Mouse (Mus musculus) neural tube, embryonic 11.5 days (tissue): ENCODE measurements at regions not wholly inside any gene's neighbourhood (a gene's known extent, or its start where the extent isn't known, plus 50 kb on each side); places are given as distances from the start of the nearest gene placed in this dataset.
A peak's percentile ranks its signal among the peaks of the same experiment; 100 is the strongest.
"Not testable (repeated sequence)": the region's sequence is repeated elsewhere in the genome, so short reads cannot be mapped to it uniquely, and the experiment has no call there.

ENCODE experiments used
- ATAC-seq: fragments of 200-750 bp; cut with Nextera tagmentation; 2 replicates; pipeline ENCODE4 v1.8.0; 2017; ENCODE audit warnings: moderate number of reproducible peaks, mild to moderate bottlenecking, moderate TSS enrichment, moderate library complexity; ENCODE audit not compliant: insufficient read depth, low FRiP score, low TSS enrichment
- DNase-seq: peaks from one replicate; pipeline ENCODE4 v3.0.0-alpha.2; 2015; ENCODE audit warnings: low spot score
- H3K27ac ChIP-seq: fragments of 300-500 bp; sonication (generic); 2 replicates; pipeline ENCODE4 v1.5.1; 2014; ENCODE audit warnings: low read depth, mild to moderate bottlenecking, low read length
- H3K27me3 ChIP-seq: fragments of 300-500 bp; sonication (generic); 2 replicates; pipeline ENCODE4 v1.6.1; 2014; ENCODE audit warnings: mild to moderate bottlenecking, low read length, mixed read lengths; ENCODE audit not compliant: control insufficient read depth, insufficient read depth
- H3K36me3 ChIP-seq: fragments of 300-500 bp; sonication (generic); 2 replicates; pipeline ENCODE4 v1.6.1; 2014; ENCODE audit warnings: mild to moderate bottlenecking, low read length, moderate library complexity, mixed read lengths; ENCODE audit not compliant: control insufficient read depth, insufficient read depth
- H3K4me1 ChIP-seq: fragments of 300-500 bp; sonication (generic); 2 replicates; pipeline ENCODE4 v1.6.1; 2014; ENCODE audit warnings: low read length, mixed read lengths; ENCODE audit not compliant: control insufficient read depth, insufficient read depth
- H3K4me2 ChIP-seq: fragments of 300-500 bp; sonication (generic); 2 replicates; pipeline ENCODE4 v1.6.1; 2014; ENCODE audit warnings: low read depth, mild to moderate bottlenecking, moderate library complexity
- H3K4me3 ChIP-seq: fragments of 300-500 bp; sonication (generic); 2 replicates; pipeline ENCODE4 v1.5.1; 2014; ENCODE audit warnings: low read depth, low read length
- H3K9ac ChIP-seq: fragments of 300-500 bp; sonication (generic); 2 replicates; pipeline ENCODE4 v1.6.1; 2014; ENCODE audit warnings: mild to moderate bottlenecking, low read length
- H3K9me3 ChIP-seq: fragments of 300-500 bp; sonication (generic); 2 replicates; pipeline ENCODE4 v1.6.1; 2016; ENCODE audit warnings: low read length; ENCODE audit not compliant: control insufficient read depth
- WGBS: fragments of 180-500 bp; shearing (Covaris S2); extraction: QIAGEN DNeasy Blood & Tissue Kit; methylation state at CpG from one replicate; pipeline ENCODE4 v1.1.7; 2014; 5-methylcytosine and 5-hydroxymethylcytosine counted together

- Histone ChIP-seq H3K4me2 (no peak overlapping the region), H3K36me3 (no peaks in the 10 kb centered on the region), H3K27me3 (no peaks in the 10 kb centered on the region), H3K9ac (no peak overlapping the region), H3K27ac (no peak overlapping the region), H3K4me3 (no peak overlapping the region), H3K4me1 (no peaks in the 10 kb centered on the region), H3K9me3 (no peaks in the 10 kb centered on the region)
- WGBS, result 79% methylated on average over 6 of the region's 6 CpGs
- DNase-seq, result no peak
- no peak for ATAC-seq
These were observed 484.3 kb downstream of the Isl1 start for GRCm38 (mm10) chr13:115825191-115825590.

GRCm38 (mm10) chr13:115822527-115822926 lies 487.0 kb downstream of the Isl1 start:
- ATAC-seq (no peak), DNase-seq (no peak)
- H3K27ac ChIP-seq, result no peak overlapping the region
- no peaks in the 10 kb centered on the region for H3K36me3 ChIP-seq
- no peak overlapping the region for H3K9ac ChIP-seq
- H3K4me1 ChIP-seq, result no peaks in the 10 kb centered on the region
- no peak overlapping the region for H3K4me2 ChIP-seq
- no peak overlapping the region for H3K4me3 ChIP-seq
- WGBS, result 72% methylated on average over 1 of the region's 1 CpGs
- no peaks in the 10 kb centered on the region for H3K9me3 ChIP-seq
- H3K27me3 ChIP-seq, result no peaks in the 10 kb centered on the region

GRCm38 (mm10) chr13:115814211-115814610 lies 495.3 kb downstream of the Isl1 start:
- no peaks in the 10 kb centered on the region for H3K4me1 ChIP-seq
- H3K27me3 ChIP-seq, result no peaks in the 10 kb centered on the region
- H3K4me3 ChIP-seq, result no peak overlapping the region
- no peak overlapping the region for H3K4me2 ChIP-seq
- no peak overlapping the region for H3K9ac ChIP-seq
- 88% methylated on average over 2 of the region's 2 CpGs for WGBS
- no peaks in the 10 kb centered on the region for H3K9me3 ChIP-seq
- no peak for ATAC-seq
- H3K27ac ChIP-seq, result no peak overlapping the region
- DNase-seq, result no peak
- no peaks in the 10 kb centered on the region for H3K36me3 ChIP-seq

- Histone ChIP-seq H3K27ac (no peak overlapping the region), H3K9me3 (no peaks in the 10 kb centered on the region), H3K4me3 (no peak overlapping the region), H3K4me1 (no peaks in the 10 kb centered on the region), H3K36me3 (no peaks in the 10 kb centered on the region), H3K9ac (no peak overlapping the region), H3K27me3 (no peaks in the 10 kb centered on the region), H3K4me2 (no peak overlapping the region)
- DNase-seq (no peak), ATAC-seq (no peak)
- WGBS, result 77% methylated on average over 2 of the region's 2 CpGs
These were observed 510.2 kb downstream of the Isl1 start for GRCm38 (mm10) chr13:115799294-115799693.

- DNase-seq, result peak; percentile 23
- H3K36me3 ChIP-seq, result no peaks in the 10 kb centered on the region
- ATAC-seq, result no peak
- no peaks in the 10 kb centered on the region for H3K4me1 ChIP-seq
- H3K9ac ChIP-seq, result no peak overlapping the region
- H3K27ac ChIP-seq, result no peak overlapping the region
- WGBS, result 55% methylated on average over 7 of the region's 7 CpGs
- no peaks in the 10 kb centered on the region for H3K9me3 ChIP-seq
- H3K27me3 ChIP-seq, result no peaks in the 10 kb centered on the region
- H3K4me3 ChIP-seq, result no peak overlapping the region
- no peak overlapping the region for H3K4me2 ChIP-seq
These were observed 558.2 kb downstream of the Isl1 start for GRCm38 (mm10) chr13:115751271-115751670.

- not testable (repeated sequence) for H3K4me2 ChIP-seq, H3K4me1 ChIP-seq, H3K27ac ChIP-seq, H3K4me3 ChIP-seq, H3K9me3 ChIP-seq, H3K9ac ChIP-seq, ATAC-seq, H3K36me3 ChIP-seq, DNase-seq, H3K27me3 ChIP-seq
- 84% methylated on average over 1 of the region's 1 CpGs for WGBS
These were observed 567.4 kb downstream of the Isl1 start for GRCm38 (mm10) chr13:115742080-115742479.

- Histone ChIP-seq H3K9ac (no peak overlapping the region), H3K27ac (no peak overlapping the region), H3K9me3 (no peaks in the 10 kb centered on the region), H3K4me1 (no peaks in the 10 kb centered on the region), H3K4me2 (no peak overlapping the region), H3K4me3 (no peak overlapping the region), H3K36me3 (no peaks in the 10 kb centered on the region), H3K27me3 (no peaks in the 10 kb centered on the region)
- DNase-seq (no peak), ATAC-seq (no peak)
- WGBS, result 85% methylated on average over 5 of the region's 5 CpGs
These were observed 581.5 kb downstream of the Isl1 start for GRCm38 (mm10) chr13:115727986-115728385.

GRCm38 (mm10) chr13:115725356-115725952 lies 584.0 kb downstream of the Isl1 start:
- no peak overlapping the region for H3K27ac ChIP-seq
- no peak overlapping the region for H3K4me2 ChIP-seq
- no peak overlapping the region for H3K4me3 ChIP-seq
- no peaks in the 10 kb centered on the region for H3K36me3 ChIP-seq
- H3K4me1 ChIP-seq, result no peaks in the 10 kb centered on the region
- WGBS, result 48% methylated on average over 5 of the region's 5 CpGs
- H3K27me3 ChIP-seq, result no peaks in the 10 kb centered on the region
- peak; percentile 11 for DNase-seq
- no peak for ATAC-seq
- no peak overlapping the region for H3K9ac ChIP-seq
- no peaks in the 10 kb centered on the region for H3K9me3 ChIP-seq

- no peaks in the 10 kb centered on the region for H3K4me1 ChIP-seq
- no peak overlapping the region for H3K27ac ChIP-seq
- H3K4me2 ChIP-seq, result no peak overlapping the region
- no peaks in the 10 kb centered on the region for H3K9me3 ChIP-seq
- H3K27me3 ChIP-seq, result no peaks in the 10 kb centered on the region
- no peak overlapping the region for H3K9ac ChIP-seq
- ATAC-seq, result no peak
- no peaks in the 10 kb centered on the region for H3K36me3 ChIP-seq
- WGBS, result 91% methylated on average over 2 of the region's 2 CpGs
- H3K4me3 ChIP-seq, result no peak overlapping the region
- DNase-seq, result no peak
These were observed 590.2 kb downstream of the Isl1 start for GRCm38 (mm10) chr13:115719276-115719675.
